Mouse (Mus musculus): ENCODE data around the gene Nrde2. TPM values are rescaled to one million over a fixed set of nuclear protein-coding genes. Genes with fewer than 3 reads are reported as not detected.
A peak's percentile ranks its signal among the peaks of the same experiment; 100 is the strongest.

Nrde2 gene
- total and polyA plus RNA-seq, 3 experiments, result 5.1 to 11.0 (median 7.9) TPM

GRCm38 (mm10) chr12:100128522-100128921 lies 30.9 kb downstream of the Nrde2 start:
- intact Hi-C loops (cut with DNase I), result no loop called here
- WGBS, result 53% methylated on average over 6 of the region's 6 CpGs
- Histone ChIP-seq H3K4me3 (no peak overlapping the region), H3K4me1 (ENCODE audit: control insufficient read depth, insufficient read depth, low read length) (peaks cover 12% of the 10 kb centered on the region), H3K79me2 (replicated peaks; ENCODE audit: control insufficient read depth, insufficient read depth, low read length) (no peaks in the 10 kb centered on the region), H3K27ac (peak overlapping the region; percentile 62), H3K36me3 (ENCODE audit: control insufficient read depth, insufficient read depth, low read length) (peaks cover 2% of the 10 kb centered on the region; the same call in 1 of the 2 replicates), H3K27me3 (ENCODE audit: control insufficient read depth, insufficient read depth, low read length) (no peaks in the 10 kb centered on the region), H3K9ac (ENCODE audit: low read depth, low read length) (no peak overlapping the region)
- TF ChIP-seq POLR2A (IDR thresholded peaks at IDR 0.05; ENCODE audit: insufficient read depth, low read depth, low read length) (no peak), CTCF (IDR thresholded peaks at IDR 0.05) (no peak), EP300 (IDR thresholded peaks at IDR 0.05; ENCODE audit: insufficient read depth, low read depth, low read length) (no peak)
- no peak for DNase-seq

GRCm38 (mm10) chr12:100127866-100128480 lies 31.5 kb downstream of the Nrde2 start:
- H3K9ac ChIP-seq (ENCODE audit: low read depth, low read length), result no peak overlapping the region; the same call in 1 of the 2 replicates
- WGBS, result 11% methylated on average over 8 of the region's 8 CpGs
- intact Hi-C loops (cut with DNase I), result no loop called here
- peak overlapping the region; percentile 62 for H3K27ac ChIP-seq
- H3K27me3 ChIP-seq (ENCODE audit: control insufficient read depth, insufficient read depth, low read length), result no peaks in the 10 kb centered on the region
- no peak overlapping the region for H3K4me3 ChIP-seq
- no peak for TF ChIP-seq CTCF (IDR thresholded peaks at IDR 0.05)
- TF ChIP-seq EP300 (IDR thresholded peaks at IDR 0.05; ENCODE audit: insufficient read depth, low read depth, low read length), result 0 out of 2 replicates have a peak, but pooled peaks have one; percentile 42
- no peak for TF ChIP-seq POLR2A (IDR thresholded peaks at IDR 0.05; ENCODE audit: insufficient read depth, low read depth, low read length)
- H3K36me3 ChIP-seq (ENCODE audit: control insufficient read depth, insufficient read depth, low read length), result peaks cover 2% of the 10 kb centered on the region; the same call in 1 of the 2 replicates
- peak; percentile 29 for DNase-seq
- no peaks in the 10 kb centered on the region for H3K79me2 ChIP-seq (replicated peaks; ENCODE audit: control insufficient read depth, insufficient read depth, low read length)
- peaks cover 12% of the 10 kb centered on the region for H3K4me1 ChIP-seq (ENCODE audit: control insufficient read depth, insufficient read depth, low read length)

- peaks cover 12% of the 10 kb centered on the region for H3K4me1 ChIP-seq (ENCODE audit: control insufficient read depth, insufficient read depth, low read length)
- TF ChIP-seq CTCF (IDR thresholded peaks at IDR 0.05) (no peak), EP300 (IDR thresholded peaks at IDR 0.05; ENCODE audit: insufficient read depth, low read depth, low read length) (no peak), POLR2A (IDR thresholded peaks at IDR 0.05; ENCODE audit: insufficient read depth, low read depth, low read length) (no peak)
- H3K79me2 ChIP-seq (replicated peaks; ENCODE audit: control insufficient read depth, insufficient read depth, low read length), result no peaks in the 10 kb centered on the region
- intact Hi-C loops (cut with DNase I), result no loop called here
- H3K36me3 ChIP-seq (ENCODE audit: control insufficient read depth, insufficient read depth, low read length), result peaks cover 2% of the 10 kb centered on the region; the same call in 1 of the 2 replicates
- H3K9ac ChIP-seq (ENCODE audit: low read depth, low read length), result no peak overlapping the region
- H3K27me3 ChIP-seq (ENCODE audit: control insufficient read depth, insufficient read depth, low read length), result no peaks in the 10 kb centered on the region
- DNase-seq, result no peak
- H3K27ac ChIP-seq, result peak overlapping the region; percentile 62
- 47% methylated on average over 17 of the region's 17 CpGs for WGBS
- H3K4me3 ChIP-seq, result no peak overlapping the region
Measured at GRCm38 (mm10) chr12:100126968-100127865, 32.2 kb downstream of the Nrde2 start.

- peaks cover 2% of the 10 kb centered on the region; the same call in 1 of the 2 replicates for H3K36me3 ChIP-seq (ENCODE audit: control insufficient read depth, insufficient read depth, low read length)
- WGBS, result 80% methylated on average over 16 of the region's 16 CpGs
- H3K9ac ChIP-seq (ENCODE audit: low read depth, low read length), result no peak overlapping the region
- intact Hi-C loops (cut with DNase I), result no loop called here
- no peak overlapping the region for H3K4me3 ChIP-seq
- no peak for DNase-seq
- no peaks in the 10 kb centered on the region for H3K27me3 ChIP-seq (ENCODE audit: control insufficient read depth, insufficient read depth, low read length)
- H3K79me2 ChIP-seq (replicated peaks; ENCODE audit: control insufficient read depth, insufficient read depth, low read length), result no peaks in the 10 kb centered on the region
- TF ChIP-seq EP300 (IDR thresholded peaks at IDR 0.05; ENCODE audit: insufficient read depth, low read depth, low read length) (no peak), CTCF (IDR thresholded peaks at IDR 0.05) (peak; percentile 26)
- peaks cover 12% of the 10 kb centered on the region for H3K4me1 ChIP-seq (ENCODE audit: control insufficient read depth, insufficient read depth, low read length)
- no peak overlapping the region for H3K27ac ChIP-seq
Measured at GRCm38 (mm10) chr12:100124913-100125798, 34.3 kb downstream of the Nrde2 start.

- Histone ChIP-seq H3K36me3 (ENCODE audit: control insufficient read depth, insufficient read depth, low read length) (peaks cover 2% of the 10 kb centered on the region; the same call in 1 of the 2 replicates), H3K9ac (ENCODE audit: low read depth, low read length) (no peak overlapping the region), H3K4me1 (ENCODE audit: control insufficient read depth, insufficient read depth, low read length) (peaks cover 10% of the 10 kb centered on the region), H3K4me3 (no peak overlapping the region), H3K79me2 (replicated peaks; ENCODE audit: control insufficient read depth, insufficient read depth, low read length) (no peaks in the 10 kb centered on the region), H3K27ac (no peak overlapping the region), H3K27me3 (ENCODE audit: control insufficient read depth, insufficient read depth, low read length) (no peaks in the 10 kb centered on the region)
- 79% methylated on average over 9 of the region's 9 CpGs for WGBS
- intact Hi-C loops (cut with DNase I), result no loop called here
- no peak for DNase-seq
- no peak for TF ChIP-seq POLR2A (IDR thresholded peaks at IDR 0.05; ENCODE audit: insufficient read depth, low read depth, low read length)
- TF ChIP-seq CTCF (IDR thresholded peaks at IDR 0.05), result no peak
- TF ChIP-seq EP300 (IDR thresholded peaks at IDR 0.05; ENCODE audit: insufficient read depth, low read depth, low read length), result no peak
Measured at GRCm38 (mm10) chr12:100123476-100123875, 36.0 kb downstream of the Nrde2 start.

Measured in heart, adult 2 months (tissue).